Mouse (Mus musculus): ENCODE data around the gene Gm3164.
"Not testable (repeated sequence)": the region's sequence is repeated elsewhere in the genome, so short reads cannot be mapped to it uniquely, and the experiment has no call there.

Gm3164 gene

DNA sequence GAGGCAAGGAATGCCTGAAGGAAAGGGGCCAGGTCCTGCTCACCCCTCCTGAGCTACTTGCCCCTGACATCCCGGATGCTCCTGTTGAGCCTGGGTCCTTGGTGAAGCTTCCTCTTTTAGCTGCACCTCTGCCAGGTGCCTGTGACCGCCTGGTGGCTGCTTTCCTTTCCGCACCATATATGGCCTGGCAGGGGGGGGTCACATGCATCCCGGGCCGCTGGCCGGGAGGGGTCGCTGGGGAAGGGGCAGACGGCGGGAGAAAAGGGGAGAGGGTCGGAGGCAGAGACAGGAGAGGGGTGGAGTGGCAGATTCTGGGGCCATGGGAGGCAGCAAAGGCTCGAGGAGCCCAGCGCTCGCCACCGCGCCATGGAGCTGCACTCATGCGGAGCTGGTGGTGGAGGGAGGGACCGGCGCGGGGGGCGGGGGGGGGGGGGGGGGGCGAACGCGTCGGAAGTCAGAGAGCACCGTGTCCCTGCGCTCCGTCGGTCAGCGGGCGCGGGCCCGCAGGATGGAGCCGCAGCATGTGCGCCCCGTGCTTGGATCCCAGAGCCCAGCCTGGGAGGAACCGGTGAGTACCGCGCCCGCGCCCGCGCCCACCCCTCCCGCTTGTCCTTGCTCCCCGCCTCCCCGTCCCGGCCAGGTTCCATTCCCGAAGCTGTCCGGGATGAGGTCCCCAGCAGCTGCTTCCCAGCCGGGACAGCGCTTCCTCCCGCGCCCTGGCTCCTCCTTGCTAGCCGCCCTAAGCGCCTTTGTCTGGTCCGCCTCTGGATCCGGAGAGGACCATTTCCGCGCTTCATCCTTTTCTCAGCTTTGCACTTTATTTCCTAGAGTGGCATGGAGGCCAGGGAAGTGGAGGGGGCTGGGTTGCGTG lies at the start of gene Gm3164:
Gm3164 (plus strand) TSS at position 484 of the 871 bp plus-strand sequence.
- DNase-seq (ENCODE audit: low spot score) = not testable (repeated sequence)

DNA sequence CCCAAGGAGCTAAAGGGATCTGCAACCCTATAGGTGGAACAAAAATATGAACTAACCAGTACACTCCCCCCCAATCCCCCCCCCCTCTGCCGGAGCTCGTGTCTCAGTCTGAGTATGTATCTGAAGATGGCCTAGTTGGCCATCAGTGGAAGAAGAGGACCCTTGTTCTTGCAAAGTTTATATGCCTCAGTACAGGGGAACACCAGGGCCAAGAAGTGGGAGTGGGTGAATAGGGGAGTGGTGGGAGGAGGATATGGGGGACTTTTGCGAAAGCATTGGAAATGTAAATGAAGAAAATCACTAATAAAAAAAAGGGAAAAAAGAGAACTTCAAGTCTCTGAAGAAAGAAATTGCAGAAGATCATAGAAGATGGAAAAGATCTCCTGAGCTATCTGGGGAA lies 46.3 kb upstream of the Gm3164 start:
- DNase-seq (ENCODE audit: low spot score) = not testable (repeated sequence)

DNA sequence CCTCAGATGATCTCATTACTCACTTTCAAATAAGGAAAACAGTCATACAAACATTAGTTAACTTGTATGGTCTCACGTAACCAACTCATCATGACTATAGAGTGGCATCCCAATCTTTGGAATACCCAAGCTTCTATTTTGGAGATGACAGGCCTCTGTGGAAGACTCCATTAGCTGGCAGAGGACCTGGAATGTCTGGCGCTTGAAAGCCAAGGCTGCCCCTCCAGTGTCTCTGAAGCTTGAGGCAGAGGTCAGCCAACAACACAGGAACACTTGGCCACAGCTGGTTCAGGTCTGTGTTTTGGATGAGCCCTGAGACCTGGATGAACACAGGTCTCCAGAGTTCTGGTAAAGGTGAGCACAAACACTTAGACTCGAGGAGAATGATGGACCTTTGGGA lies 45.6 kb upstream of the Gm3164 start:
- not testable (repeated sequence) for DNase-seq (ENCODE audit: low spot score)

DNA sequence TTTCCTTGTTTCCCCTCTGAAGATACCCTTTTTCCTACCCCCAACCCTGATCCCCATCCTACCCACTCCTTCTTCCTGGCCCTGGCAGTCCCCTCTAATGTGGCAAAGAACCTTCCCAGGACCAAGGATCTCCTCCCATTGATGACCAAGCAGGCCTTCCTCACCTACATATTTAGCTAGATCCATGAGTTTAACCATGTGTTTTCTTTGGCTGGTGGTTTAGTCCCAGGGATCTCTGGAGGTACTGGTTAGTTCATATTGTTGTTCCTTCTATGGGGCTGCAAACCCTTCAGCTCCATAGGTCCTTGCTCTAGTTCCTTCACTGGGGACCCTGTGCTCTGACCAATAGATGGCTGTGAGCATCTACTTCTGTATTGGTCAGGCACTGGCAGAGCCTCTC lies 37.4 kb upstream of the Gm3164 start:
- DNase-seq (ENCODE audit: low spot score) = not testable (repeated sequence)

DNA sequence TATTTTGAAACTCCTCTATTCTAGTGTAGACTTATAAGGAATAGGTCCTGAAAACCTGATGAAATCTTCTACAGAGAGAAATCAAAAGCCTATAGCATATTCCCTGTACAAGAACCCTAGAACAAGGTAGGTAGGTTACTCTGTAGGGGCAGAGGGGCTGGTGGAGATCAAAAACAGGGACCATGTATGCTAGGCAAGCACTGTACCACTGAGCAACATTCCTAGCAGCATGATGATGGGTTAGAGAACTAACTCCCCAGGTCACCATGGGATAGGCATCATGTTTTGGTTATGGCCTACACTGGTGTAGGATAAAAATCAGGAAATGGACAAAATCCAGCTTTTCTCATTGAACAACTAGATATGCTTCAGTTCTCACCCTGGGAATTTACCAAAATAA lies 29.6 kb upstream of the Gm3164 start:
- not testable (repeated sequence) for DNase-seq (ENCODE audit: low spot score)

DNA sequence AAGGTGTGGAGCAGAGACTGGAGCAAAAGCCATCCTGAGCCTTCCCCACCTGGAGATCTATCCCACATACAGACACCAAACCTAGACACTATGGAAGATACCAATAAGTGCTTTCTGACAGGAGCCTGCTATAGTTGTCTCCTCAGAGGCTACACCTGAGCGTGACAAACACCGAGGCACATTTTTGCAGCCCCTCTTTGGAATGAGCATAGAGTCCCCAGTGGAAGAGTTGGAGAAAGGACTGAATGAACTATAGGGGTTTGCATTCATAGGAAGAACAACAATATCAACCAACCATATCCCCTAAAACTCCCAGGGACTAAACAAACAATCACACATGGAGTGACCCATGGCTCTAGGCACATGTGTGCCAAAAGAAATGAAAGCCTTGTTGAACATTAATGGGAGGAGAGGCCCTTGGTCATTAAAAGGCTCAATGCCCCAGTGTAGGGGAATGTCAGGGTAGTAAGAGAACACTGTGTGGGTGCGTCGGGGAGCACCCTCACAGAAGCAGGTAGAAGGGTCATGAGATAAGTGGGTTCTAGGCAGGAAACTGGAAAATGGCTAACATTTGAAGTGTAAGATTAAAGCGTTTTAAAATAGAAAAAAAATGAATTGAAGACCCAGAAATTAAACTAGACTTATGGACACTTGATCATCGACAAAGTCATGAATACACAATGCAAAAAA lies 22.3 kb upstream of the Gm3164 start:
- not testable (repeated sequence) for DNase-seq (ENCODE audit: low spot score)

DNA sequence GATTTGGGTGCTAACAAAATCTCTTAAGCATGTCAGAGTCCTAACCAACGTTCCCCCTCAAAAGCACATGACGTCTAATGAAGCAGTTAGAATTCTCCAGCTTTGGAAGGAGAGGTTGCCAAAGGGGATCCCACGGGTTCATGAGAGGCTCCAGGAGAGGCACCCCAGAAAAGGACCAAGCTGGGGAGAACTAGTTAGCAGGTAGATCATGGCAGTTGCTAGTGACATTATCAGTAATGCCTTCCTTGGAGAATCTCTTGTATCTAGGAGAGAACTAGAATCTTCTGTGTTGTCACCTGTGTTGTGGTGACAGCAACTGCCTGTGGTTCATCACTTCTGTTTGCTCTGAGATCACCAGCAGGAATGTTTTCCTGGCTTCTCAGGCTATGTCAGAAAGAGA lies 18.0 kb upstream of the Gm3164 start, which contains the start of gene Gm3159:
Gm3159 (plus strand) TSS at position 301 of the 400 bp plus-strand sequence.
- DNase-seq (ENCODE audit: low spot score) = not testable (repeated sequence)

DNA sequence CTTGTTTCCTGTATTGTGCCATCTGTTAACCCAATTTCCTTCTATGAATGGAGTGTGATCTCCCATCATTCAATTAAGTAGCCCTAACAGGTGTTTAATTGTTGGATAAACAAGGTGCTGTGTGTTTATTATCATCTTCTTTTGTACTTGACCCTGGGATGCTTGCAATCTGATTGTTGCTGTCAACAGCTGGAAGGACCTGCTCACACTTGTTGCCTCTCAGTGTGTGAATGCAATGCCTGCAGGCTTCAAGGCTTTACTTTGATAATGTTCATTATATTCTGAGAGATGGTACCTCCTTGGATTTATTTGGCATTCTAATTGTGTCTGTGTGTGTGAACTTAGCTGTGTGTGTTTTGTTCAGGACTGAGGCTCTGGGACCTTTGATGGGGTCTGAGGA lies 16.6 kb upstream of the Gm3164 start:
- DNase-seq (ENCODE audit: low spot score) = not testable (repeated sequence)

DNA sequence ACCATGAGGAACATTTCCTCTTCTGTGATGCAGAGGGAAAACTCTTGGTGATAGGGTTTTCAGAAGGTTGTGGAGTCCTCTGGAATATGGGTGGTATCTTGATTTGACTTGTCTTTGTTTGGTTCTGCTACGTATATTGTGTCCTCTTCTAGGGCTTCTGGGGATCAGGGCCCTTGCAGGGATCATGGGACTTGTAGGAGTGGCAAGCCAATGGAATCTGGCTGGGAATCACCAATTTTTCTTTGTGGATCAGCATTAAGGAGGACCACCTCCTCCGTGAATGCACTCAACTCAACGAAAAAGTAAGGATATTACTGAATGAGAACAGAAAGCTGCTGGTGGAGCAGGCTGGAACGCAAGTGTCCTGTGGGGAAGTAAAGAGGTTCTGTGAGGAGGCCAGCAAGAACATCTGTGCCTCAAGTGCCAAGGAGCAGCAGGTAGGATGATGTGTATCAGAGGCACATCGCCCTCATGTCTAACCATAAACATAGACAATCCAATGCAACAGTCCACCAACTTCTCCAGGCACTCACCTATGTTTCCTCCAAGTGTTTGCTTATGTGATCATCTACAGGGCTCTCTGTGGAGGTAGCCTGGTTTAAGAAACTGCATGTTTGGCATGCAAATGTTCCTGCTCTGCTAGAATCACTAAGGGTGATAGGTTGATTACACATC lies 15.0 kb upstream of the Gm3164 start:
- not testable (repeated sequence) for DNase-seq (ENCODE audit: low spot score)

DNA sequence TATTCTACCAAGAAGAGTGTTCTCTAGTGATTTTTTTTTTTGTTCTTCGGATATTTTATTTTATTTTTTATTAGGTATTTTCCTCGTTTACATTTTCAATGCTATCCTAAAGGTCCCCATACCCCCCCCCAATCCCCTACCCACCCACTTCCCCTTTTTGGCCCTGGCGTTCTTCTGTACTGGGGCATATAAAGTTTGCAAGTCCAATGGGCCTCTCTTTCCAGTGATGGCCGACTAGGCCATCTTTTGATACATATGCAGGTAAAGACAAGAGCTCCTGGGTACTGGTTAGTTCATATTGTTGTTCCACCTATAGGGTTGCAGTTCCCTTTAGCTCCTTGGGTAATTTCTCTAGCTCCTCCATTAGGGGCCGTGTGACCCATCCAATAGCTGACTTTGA lies 14.0 kb upstream of the Gm3164 start:
- DNase-seq (ENCODE audit: low spot score) = not testable (repeated sequence)

DNA sequence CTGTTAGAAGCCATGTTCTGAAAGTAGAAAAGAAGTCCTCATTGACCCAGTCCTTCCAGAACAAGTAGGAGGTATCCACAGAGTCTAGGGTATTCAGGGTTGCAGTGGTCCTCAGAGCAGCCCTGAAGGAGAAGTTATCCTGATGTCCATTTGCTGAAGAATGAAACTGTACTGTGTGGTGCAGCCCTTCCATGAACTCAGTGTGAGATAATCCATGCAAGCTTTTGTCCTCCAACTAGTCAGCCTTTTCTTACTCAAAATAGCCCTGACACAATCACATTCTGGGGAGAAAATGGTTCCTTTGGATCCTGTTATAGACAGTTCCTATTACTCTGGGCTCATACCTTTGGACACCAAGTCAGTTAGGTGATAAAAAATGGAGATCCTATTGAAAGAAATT lies 11.4 kb upstream of the Gm3164 start:
- DNase-seq (ENCODE audit: low spot score) = not testable (repeated sequence)

DNA sequence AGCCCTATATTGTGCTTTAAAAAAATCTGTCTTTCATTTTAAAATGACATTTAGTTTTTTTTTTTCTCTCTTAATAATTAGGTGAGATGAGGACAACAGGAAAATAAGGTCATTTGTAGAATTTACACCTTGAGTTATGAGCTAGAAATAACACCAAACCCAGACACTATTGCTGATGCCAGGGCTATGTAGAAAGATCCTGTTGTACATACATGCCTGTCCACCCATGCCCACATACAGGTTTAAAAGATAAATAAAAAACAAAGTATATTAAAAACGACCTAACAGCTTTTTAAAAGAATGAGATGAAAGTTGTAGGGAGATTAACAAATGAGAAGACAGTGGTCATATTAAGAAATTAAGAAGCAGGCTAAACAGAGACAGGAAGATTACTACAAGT lies 5.3 kb upstream of the Gm3164 start:
- DNase-seq (ENCODE audit: low spot score) = not testable (repeated sequence)

DNA sequence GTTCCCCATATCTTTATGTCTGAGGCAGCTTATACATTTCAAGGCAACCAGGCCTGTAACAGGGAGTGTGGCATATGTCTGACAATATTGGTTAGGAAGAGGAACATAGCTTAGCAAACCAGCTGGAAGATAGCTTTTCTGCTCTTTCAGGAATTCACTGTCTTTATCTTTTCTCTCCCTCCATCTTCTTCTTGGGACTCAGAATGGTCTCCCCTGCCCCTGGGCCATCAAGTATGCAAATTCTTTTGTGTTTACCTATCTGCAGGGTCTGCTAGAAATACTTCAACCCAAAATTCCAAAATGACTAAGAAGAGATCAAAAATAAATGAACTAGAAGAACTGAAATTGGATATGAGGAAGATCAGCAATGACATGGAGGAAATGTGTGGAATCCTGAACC lies 15.4 kb downstream of the Gm3164 start, which contains the start of gene Gm3173:
Gm3173 (plus strand) TSS at position 301 of the 400 bp plus-strand sequence.
- not testable (repeated sequence) for DNase-seq (ENCODE audit: low spot score)

DNA sequence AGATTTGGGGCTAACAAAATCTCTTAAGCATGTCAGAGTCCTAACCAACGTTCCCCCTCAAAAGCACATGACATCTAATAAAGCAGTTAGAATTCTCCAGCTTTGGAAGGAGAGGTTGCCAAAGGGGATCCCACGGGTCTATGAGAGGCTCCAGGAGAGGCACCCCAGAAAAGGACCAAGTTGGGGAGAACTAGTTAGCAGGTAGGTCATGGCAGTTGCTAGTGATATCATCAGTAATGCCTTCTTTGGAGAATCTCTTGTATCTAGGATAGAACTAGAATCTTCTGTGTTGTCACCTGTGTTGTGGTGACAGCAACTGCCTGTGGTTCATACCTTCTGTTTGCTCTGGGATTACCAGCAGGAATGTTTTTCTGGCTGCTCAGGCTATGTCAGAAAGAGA lies 66.2 kb downstream of the Gm3164 start, which contains the start of gene Gm3182:
Gm3182 (plus strand) TSS at position 301 of the 400 bp plus-strand sequence.
- DNase-seq (ENCODE audit: low spot score) = not testable (repeated sequence)
